Mouse (Mus musculus): ENCODE data around the gene Pax3.

DNA sequence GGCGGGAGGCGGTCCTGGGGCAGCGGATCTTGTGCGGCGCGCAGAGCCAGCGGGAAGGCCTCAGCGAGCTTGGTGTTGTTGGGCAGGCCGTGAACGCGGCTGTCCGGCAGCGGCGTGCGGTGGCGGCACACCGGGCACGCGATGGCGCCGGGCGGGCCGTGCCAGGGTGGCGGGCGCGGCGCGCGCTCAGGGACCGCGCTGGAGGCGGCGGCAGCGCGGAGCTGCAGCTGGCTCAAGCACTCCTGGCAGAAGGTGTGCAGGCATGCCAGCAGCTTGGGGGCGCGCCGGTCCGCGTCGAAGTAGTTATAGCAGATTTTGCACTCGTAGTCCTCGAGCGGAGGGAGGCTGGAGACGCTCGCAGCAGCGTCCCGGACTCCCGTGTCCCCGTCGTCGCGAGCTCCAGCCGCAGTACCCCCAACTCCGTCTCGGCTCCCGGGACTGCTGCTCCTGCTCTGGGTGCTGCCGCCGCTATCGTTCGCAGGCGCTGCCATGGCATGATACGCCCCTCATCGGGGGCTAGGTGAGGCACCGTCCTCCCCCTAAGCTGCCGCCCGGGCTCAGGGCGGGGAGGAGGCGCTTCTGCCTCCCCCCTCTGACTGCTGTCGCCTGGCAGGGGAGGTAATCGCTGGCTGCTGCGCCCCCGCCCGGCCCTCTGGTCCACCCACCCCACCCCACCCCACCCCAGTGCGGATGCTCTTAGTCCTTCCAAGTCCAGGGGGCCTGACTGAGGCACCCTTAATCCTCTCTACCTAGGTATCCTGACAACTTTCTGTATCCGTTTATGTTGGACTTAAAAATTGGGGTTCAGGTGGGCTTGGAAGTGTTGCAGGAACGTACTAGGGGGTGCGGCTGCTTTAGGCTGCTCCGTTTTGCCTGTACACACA is 20.5 kb upstream of the Pax3 start:
- TF ChIP-seq CTCF (IDR thresholded peaks at IDR 0.05; ENCODE audit: low read depth) = peak; percentile 29; the same call in 1 of the 2 replicates
- no peak for TF ChIP-seq EP300 (IDR thresholded peaks at IDR 0.05; ENCODE audit: low read depth)

All from heart, postnatal 0 days (tissue).